Mouse (Mus musculus) lung, adult 18-20 months (tissue): Measurements from ENCODE around the gene Zfp626.
"Not testable (repeated sequence)": the region's sequence is repeated elsewhere in the genome, so short reads cannot be mapped to it uniquely, and the experiment has no call there.

Source experiments
- DNase-seq, 2 experiments: peaks; one replicate each; pipeline ENCODE4 v3.0.0; 2022; ENCODE audit warnings: mixed read lengths in 2 of 2

The Zfp626 gene

DNA sequence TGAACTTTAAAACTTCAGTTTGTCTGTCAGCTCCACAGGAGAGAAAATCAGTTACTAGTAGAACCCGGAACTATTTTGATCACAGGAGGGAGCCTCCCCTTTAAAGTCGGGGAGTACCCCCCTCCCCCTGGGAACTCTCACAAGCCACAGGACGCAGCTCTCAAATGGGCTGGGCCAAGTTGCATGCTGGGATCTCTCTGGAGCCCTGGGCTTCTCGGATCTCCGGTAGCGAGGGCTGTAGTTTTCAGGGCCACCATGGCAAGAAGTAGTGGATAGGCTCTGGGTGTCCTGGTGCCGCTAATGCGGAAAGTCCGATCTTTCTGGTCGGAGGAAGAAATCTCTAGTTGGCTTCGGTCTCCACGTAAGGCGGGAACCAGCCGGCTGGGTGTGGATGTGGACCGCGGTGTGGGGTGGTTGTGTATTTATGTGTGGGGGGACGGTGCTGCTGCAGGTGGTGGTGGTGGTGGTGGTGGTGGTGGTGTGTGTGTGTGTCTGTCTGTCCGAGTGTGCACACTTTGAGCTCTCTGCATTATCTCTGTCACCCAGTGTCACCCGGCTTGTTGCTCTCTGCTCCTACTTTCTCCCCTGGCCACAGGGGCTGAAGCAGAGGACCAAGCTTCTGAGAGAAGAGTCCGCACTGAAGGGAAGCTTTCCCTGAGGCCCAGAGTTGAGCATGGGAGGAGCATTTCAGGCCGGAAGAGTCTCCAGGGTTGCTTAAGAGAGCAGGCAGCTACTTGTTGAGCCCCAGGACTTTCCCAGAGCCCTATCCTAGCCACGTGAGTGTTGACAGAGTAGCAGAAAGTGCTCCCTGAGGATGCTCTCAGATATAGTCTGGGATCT lies 53.6 kb downstream of the Zfp626 start:
- peak; percentile 82 to 87 for DNase-seq

DNA sequence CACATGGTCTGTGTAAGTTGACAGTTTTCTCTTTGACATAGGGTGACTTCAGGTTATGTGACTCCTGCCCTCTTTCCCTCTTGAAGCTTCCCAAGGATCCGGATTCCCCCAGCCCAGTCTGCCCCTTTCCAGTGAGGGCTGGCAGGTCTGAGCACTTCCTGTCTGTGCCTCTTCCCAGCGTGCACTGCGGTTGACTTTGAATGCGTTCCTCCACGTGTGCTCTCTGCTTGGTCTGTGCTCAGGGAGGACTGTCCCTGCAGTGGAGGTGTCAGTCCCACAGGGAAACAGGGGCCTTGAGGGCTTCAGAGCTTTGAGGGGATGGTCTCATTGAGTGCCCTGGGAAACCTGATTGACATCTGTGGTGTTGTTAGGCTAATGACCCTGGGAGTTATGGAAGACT lies 55.6 kb downstream of the Zfp626 start:
- DNase-seq = not testable (repeated sequence)
